Comparison of ENCODE assay signal across 9 mouse cellular contexts in the genomic region with DNA sequence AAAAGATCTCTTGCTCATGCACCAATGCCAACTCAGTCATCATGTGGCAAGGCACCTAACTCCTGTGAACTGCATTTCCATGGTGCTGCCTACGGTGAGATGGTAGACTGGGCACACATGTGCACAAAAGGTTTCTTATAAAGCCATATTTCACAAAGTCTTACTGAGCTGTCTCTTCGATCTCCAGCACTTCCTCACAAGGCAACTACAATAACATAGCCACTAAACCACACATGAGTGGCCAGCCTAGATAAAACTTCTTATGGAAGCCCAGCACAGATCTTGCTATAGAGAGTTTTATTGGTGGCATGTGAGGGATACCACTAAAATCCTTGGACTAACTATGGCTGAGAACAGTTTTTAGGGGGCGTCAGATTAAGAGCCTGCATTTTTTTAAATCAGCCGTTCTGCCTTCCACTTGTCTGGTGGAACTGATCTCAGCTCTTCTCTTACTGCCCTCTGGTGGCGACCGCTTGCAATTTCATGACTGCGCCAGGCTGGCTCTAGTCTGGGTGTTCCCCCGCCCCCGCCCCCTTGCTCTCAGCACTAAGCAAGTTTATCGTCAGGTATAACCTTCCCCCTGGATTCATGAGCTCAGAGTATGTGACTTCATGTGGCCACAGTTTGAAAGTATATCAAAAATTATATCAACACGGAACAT.
DNase-seq lines count a peak whose midpoint lies in the region; ATAC-seq lines count a peak whose summit lies in the region.
"Had no signal": no experiment of that assay in that cellular context is flagged by ENCODE, and none has a peak within 500 bp of the region (broad histone marks: within the 10 kb centered on the region; RNA-seq: fewer than 3 reads in every experiment).

No protein-coding gene starts in this region.

- 24% methylated on average over 11 of the region's 11 CpGs for WGBS in neural tube, embryonic 11.5 days

- 0 out of 2 replicates have a peak, but pooled peaks cover 11% of the 10 kb centered on the region for H3K4me1 ChIP-seq in neural tube, embryonic 11.5 days (ENCODE audit: control insufficient read depth, insufficient read depth, low read length)

- H3K9ac ChIP-seq in neural tube, embryonic 11.5 days (ENCODE audit: low read length): no peak overlapping the region
- H3K9ac ChIP-seq: embryonic facial prominence, embryonic 12.5 days had no signal

- intact Hi-C loops in left cerebral cortex, postnatal 4 days (cut with DNase I): no loop called here

- ATAC-seq in frontal cortex, adult (ENCODE audit: low TSS enrichment): peak; percentile 82
- peak; percentile 31; the same call in 1 of the 2 replicates for ATAC-seq in neural tube, embryonic 11.5 days (ENCODE audit: insufficient read depth, low FRiP score, low TSS enrichment)

- no peak overlapping the region for H3K4me3 ChIP-seq in neural tube, embryonic 11.5 days (ENCODE audit: low read depth, low read length)
- H3K4me3 ChIP-seq: embryonic facial prominence, embryonic 12.5 days had no signal

- H3K27me3 ChIP-seq in neural tube, embryonic 11.5 days (ENCODE audit: control insufficient read depth, insufficient read depth, low read length): no peaks in the 10 kb centered on the region
- H3K27me3 ChIP-seq: embryonic facial prominence, embryonic 12.5 days had no signal

- H3K4me2 ChIP-seq in neural tube, embryonic 11.5 days (ENCODE audit: low read depth): no peak overlapping the region
- H3K4me2 ChIP-seq: embryonic facial prominence, embryonic 12.5 days had no signal

- H3K36me3 ChIP-seq in neural tube, embryonic 11.5 days (ENCODE audit: control insufficient read depth, insufficient read depth, low read length): no peaks in the 10 kb centered on the region
- H3K36me3 ChIP-seq: embryonic facial prominence, embryonic 12.5 days had no signal

- DNase-seq in urinary bladder, postnatal 14 days (ENCODE audit: low spot score): peak; percentile 50
- no peak for DNase-seq in urinary bladder, postnatal 10 days (ENCODE audit: low spot score)
- peak; percentile 92 for DNase-seq in cerebellum, adult 9-10 months
- DNase-seq in induced T-regulatory cell, adult 2 months (ENCODE audit: low read depth): peak; percentile 11
- DNase-seq in left cerebral cortex, postnatal 4 days: peak; percentile 80
- peak; percentile 74 for DNase-seq in neural tube, embryonic 11.5 days (ENCODE audit: low spot score)
- DNase-seq in thymus, postnatal 25 days: peak; percentile 16

- no peaks in the 10 kb centered on the region for H3K9me3 ChIP-seq in neural tube, embryonic 11.5 days (ENCODE audit: control insufficient read depth, low read length)
- H3K9me3 ChIP-seq: embryonic facial prominence, embryonic 12.5 days had no signal

- no peak overlapping the region for H3K27ac ChIP-seq in neural tube, embryonic 11.5 days (ENCODE audit: low read depth, low read length)
- H3K27ac ChIP-seq: embryonic facial prominence, embryonic 12.5 days had no signal
